Mouse (Mus musculus) MEL (cell line): Measurements from ENCODE around the gene Rora. TPM values are rescaled to one million over a fixed set of nuclear protein-coding genes. Genes with fewer than 3 reads are reported as not detected.

Source experiments
- DNase-seq: peaks from one replicate; pipeline ENCODE4 v3.0.0; 2011; ENCODE audit warnings: low read depth, low spot score
- H3K27ac ChIP-seq: 2 replicates; pipeline ENCODE4 v1.5.1; 2012; ENCODE audit warnings: low read depth, mild to moderate bottlenecking, control low read depth, low read length, moderate library complexity; ENCODE audit not compliant: control insufficient read depth
- H3K27me3 ChIP-seq, 2 experiments: fragments of 150-350 bp in 1 of 2; sonication (generic) in 1 of 2; 2 replicates each; pipeline ENCODE4 v1.6.1; 2012; ENCODE audit warnings: low read length in 2 of 2, mild to moderate bottlenecking in 2 of 2, improper control_type of control experiment in 1 of 2, moderate library complexity in 1 of 2; ENCODE audit not compliant: insufficient read depth in 2 of 2, control insufficient read depth in 1 of 2
- H3K36me3 ChIP-seq, 2 experiments: 2 replicates each; pipeline ENCODE4 v1.6.1; 2012 to 2014; ENCODE audit warnings: low read length in 2 of 2, improper control_type of control experiment in 1 of 2, inconsistent platforms in 1 of 2, mild to moderate bottlenecking in 1 of 2; ENCODE audit not compliant: insufficient read depth in 2 of 2, control insufficient read depth in 1 of 2
- H3K4me1 ChIP-seq, 2 experiments: fragments of 150-350 bp in 1 of 2; sonication (generic) in 1 of 2; 2 replicates each; pipeline ENCODE4 v1.6.1; 2012; ENCODE audit warnings: low read length in 2 of 2, improper control_type of control experiment in 1 of 2, mild to moderate bottlenecking in 1 of 2; ENCODE audit not compliant: insufficient read depth in 2 of 2, control insufficient read depth in 1 of 2
- H3K4me3 ChIP-seq, 2 experiments: fragments of 150-350 bp in 1 of 2; sonication (generic) in 1 of 2; 2 replicates each; pipeline ENCODE4 v1.5.1; 2012; ENCODE audit warnings: low read depth in 2 of 2, low read length in 2 of 2, mild to moderate bottlenecking in 2 of 2, moderate library complexity in 2 of 2, control low read depth in 1 of 2, improper control_type of control experiment in 1 of 2; ENCODE audit not compliant: control insufficient read depth in 1 of 2, insufficient read depth in 1 of 2
- H3K79me2 ChIP-seq: 2 replicates; pipeline ENCODE4 v1.6.1; 2012; ENCODE audit warnings: mild to moderate bottlenecking, low read length, moderate library complexity; ENCODE audit not compliant: control insufficient read depth, poor library complexity, insufficient read depth
- H3K9ac ChIP-seq: 2 replicates; pipeline ENCODE4 v1.6.1; 2012; ENCODE audit warnings: low read depth, mild to moderate bottlenecking, control low read depth, low read length, moderate library complexity; ENCODE audit not compliant: control insufficient read depth, poor library complexity, severe bottlenecking
- H3K9me3 ChIP-seq: fragments of 150-350 bp; sonication (generic); replicated peaks from 2 replicates; pipeline ENCODE4 v1.6.1; 2012; ENCODE audit warnings: mild to moderate bottlenecking, low read length, improper control_type of control experiment, moderate library complexity; ENCODE audit not compliant: insufficient read depth
- CHD1 ChIP-seq: IDR thresholded peaks from 2 replicates; pipeline ENCODE4 v1.6.1; 2012; ENCODE audit warnings: low read depth, mild to moderate bottlenecking, inconsistent platforms, low read length, improper control_type of control experiment
- CTCF ChIP-seq, 3 experiments: IDR thresholded peaks in 2 of 3; conservative IDR thresholded peaks in 1 of 3; 2 replicates each; pipeline ENCODE4 v1.5.1; 2011 to 2012; ENCODE audit warnings: low read length in 3 of 3, low read depth in 2 of 3, mild to moderate bottlenecking in 2 of 3, improper control_type of control experiment in 1 of 3, inconsistent platforms in 1 of 3, mixed read lengths in 1 of 3, moderate library complexity in 1 of 3; ENCODE audit not compliant: control insufficient read depth in 1 of 3, insufficient read depth in 1 of 3, poor library complexity in 1 of 3, severe bottlenecking in 1 of 3
- E2F4 ChIP-seq: IDR thresholded peaks from 2 replicates; pipeline ENCODE4 v1.6.1; 2011; ENCODE audit warnings: low read depth, low read length, improper control_type of control experiment, borderline replicate concordance
- ELF1 ChIP-seq: IDR thresholded peaks from 2 replicates; pipeline ENCODE4 v1.6.1; 2014; ENCODE audit warnings: low read depth, mild to moderate bottlenecking, inconsistent platforms, low read length, improper control_type of control experiment, moderate library complexity
- EP300 ChIP-seq, 2 experiments: IDR thresholded peaks; 2 replicates each; pipeline ENCODE4 v1.6.1; 2011; ENCODE audit warnings: improper control_type of control experiment in 2 of 2, low read length in 2 of 2, low read depth in 1 of 2, mild to moderate bottlenecking in 1 of 2
- GABPA ChIP-seq: IDR thresholded peaks from 2 replicates; pipeline ENCODE4 v1.6.1; 2012; ENCODE audit warnings: low read depth, mild to moderate bottlenecking, inconsistent platforms, low read length, improper control_type of control experiment, moderate library complexity
- GATA1 ChIP-seq: IDR thresholded peaks from 2 replicates; pipeline ENCODE4 v1.6.1; 2011; ENCODE audit warnings: low read depth, low read length, improper control_type of control experiment
- HCFC1 ChIP-seq: IDR thresholded peaks from 2 replicates; pipeline ENCODE4 v1.6.1; 2012; ENCODE audit warnings: low read depth, mild to moderate bottlenecking, inconsistent platforms, low read length, improper control_type of control experiment, moderate library complexity
- KAT2A ChIP-seq: conservative IDR thresholded peaks from 2 replicates; pipeline ENCODE4 v1.6.1; 2012; ENCODE audit warnings: low read depth, low read length, improper control_type of control experiment, inconsistent platforms
- MAFK ChIP-seq: IDR thresholded peaks from 2 replicates; pipeline ENCODE4 v1.6.1; 2011; ENCODE audit warnings: low read depth, mild to moderate bottlenecking, low read length, improper control_type of control experiment, borderline replicate concordance
- MAX ChIP-seq: IDR thresholded peaks from 2 replicates; pipeline ENCODE4 v1.6.1; 2011; ENCODE audit warnings: low read length, improper control_type of control experiment
- MAZ ChIP-seq: IDR thresholded peaks from 2 replicates; pipeline ENCODE4 v1.6.1; 2012; ENCODE audit warnings: low read depth, mild to moderate bottlenecking, inconsistent platforms, low read length, improper control_type of control experiment
- MEF2A ChIP-seq: IDR thresholded peaks from 2 replicates; pipeline ENCODE4 v1.6.1; 2014; ENCODE audit warnings: low read depth, mild to moderate bottlenecking, inconsistent platforms, low read length, improper control_type of control experiment; ENCODE audit not compliant: poor library complexity, insufficient replicate concordance, severe bottlenecking; ENCODE audit errors: extremely low read depth
- NRF1 ChIP-seq: IDR thresholded peaks from 2 replicates; pipeline ENCODE4 v1.6.1; 2014; ENCODE audit warnings: low read depth, mild to moderate bottlenecking, inconsistent platforms, low read length, improper control_type of control experiment, moderate library complexity; ENCODE audit not compliant: poor library complexity, insufficient read depth, severe bottlenecking
- POLR2A ChIP-seq, 2 experiments: IDR thresholded peaks; 2 replicates each; pipeline ENCODE4 v1.6.1; 2011 to 2012; ENCODE audit warnings: low read length in 2 of 2, mild to moderate bottlenecking in 2 of 2, control low read depth in 1 of 2, improper control_type of control experiment in 1 of 2, low read depth in 1 of 2, moderate library complexity in 1 of 2; ENCODE audit not compliant: control insufficient read depth in 1 of 2, insufficient read depth in 1 of 2, poor library complexity in 1 of 2
- RAD21 ChIP-seq: IDR thresholded peaks from 2 replicates; pipeline ENCODE4 v1.6.1; 2011; ENCODE audit warnings: mild to moderate bottlenecking, low read depth, low read length, improper control_type of control experiment
- RCOR1 ChIP-seq: IDR thresholded peaks from 2 replicates; pipeline ENCODE4 v1.6.1; 2012; ENCODE audit warnings: low read depth, mild to moderate bottlenecking, inconsistent platforms, low read length, improper control_type of control experiment
- SIN3A ChIP-seq: IDR thresholded peaks from 2 replicates; pipeline ENCODE4 v1.6.1; 2012; ENCODE audit warnings: low read length, improper control_type of control experiment, inconsistent platforms
- SMC3 ChIP-seq: IDR thresholded peaks from 2 replicates; pipeline ENCODE4 v1.6.1; 2011; ENCODE audit warnings: low read depth, low read length, improper control_type of control experiment
- TAL1 ChIP-seq: IDR thresholded peaks from 2 replicates; pipeline ENCODE4 v1.6.1; 2012; ENCODE audit warnings: mild to moderate bottlenecking, inconsistent platforms, low read length, moderate library complexity, mixed read lengths
- TBP ChIP-seq: IDR thresholded peaks from 2 replicates; pipeline ENCODE4 v1.8.0; 2011; ENCODE audit warnings: low read depth, low read length, improper control_type of control experiment
- UBTF ChIP-seq: IDR thresholded peaks from 2 replicates; pipeline ENCODE4 v1.6.1; 2012; ENCODE audit warnings: low read depth, mild to moderate bottlenecking, inconsistent platforms, low read length, improper control_type of control experiment, moderate library complexity, borderline replicate concordance; ENCODE audit not compliant: insufficient read depth
- ZC3H11A ChIP-seq: IDR thresholded peaks from 2 replicates; pipeline ENCODE4 v1.6.1; 2012; ENCODE audit warnings: low read depth, mild to moderate bottlenecking, inconsistent platforms, low read length, improper control_type of control experiment
- ZMIZ1 ChIP-seq: IDR thresholded peaks from 2 replicates; pipeline ENCODE4 v1.6.1; 2012; ENCODE audit warnings: low read depth, mild to moderate bottlenecking, inconsistent platforms, low read length, improper control_type of control experiment, moderate library complexity
- polyA plus RNA-seq, 2 experiments: library from polyadenylated mRNA; stranded (reverse) in 1 of 2; unstranded in 1 of 2; fragments of >175 nt in 1 of 2; fragments of >200 nt in 1 of 2; gene quantifications; 2 replicates each; pipeline versions ENCODE4 v1.2.1 to v1.2.4; 2012; ENCODE audit warnings: low replicate concordance in 2 of 2, low read depth in 1 of 2; ENCODE audit not compliant: insufficient read length in 2 of 2, insufficient read depth in 1 of 2, missing spikeins in 1 of 2
- total RNA-seq: library from RNA; depleted of rRNA; stranded (reverse); fragments of 300-350 nt; gene quantifications from 2 replicates; pipeline ENCODE4 v1.2.3, GENCODE M21; 2012

Rora gene
- total and polyA plus RNA-seq, 3 experiments: not detected

DNA sequence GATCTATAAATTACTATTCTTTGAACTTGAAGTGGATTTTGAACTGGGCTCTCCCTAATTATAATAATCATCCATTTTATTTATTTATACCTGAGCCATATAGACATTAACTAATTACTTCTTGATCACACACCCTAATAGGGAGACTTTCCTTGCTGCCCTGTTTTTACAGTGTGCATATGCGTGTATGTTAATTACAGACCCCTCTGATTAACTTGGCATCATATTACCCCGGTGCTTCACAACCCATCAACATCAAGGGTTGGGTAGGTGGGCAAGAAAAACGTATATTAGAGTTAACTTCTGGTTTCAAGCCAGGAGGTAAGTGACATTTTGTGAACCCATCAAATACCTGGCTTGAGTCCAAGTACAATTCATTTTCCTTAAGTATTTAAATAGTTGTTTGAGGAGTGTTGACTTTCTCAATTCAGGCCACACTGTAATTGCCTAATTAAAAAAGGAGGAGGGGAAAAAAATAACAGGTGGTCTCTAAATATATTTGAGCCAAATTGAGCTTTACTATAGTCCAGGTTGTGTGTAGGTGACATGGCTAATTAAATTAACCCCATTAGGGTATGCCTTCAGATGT, 664.0 kb downstream of the Rora start:
- TF ChIP-seq RCOR1 (no peak), MEF2A (no peak), RAD21 (no peak), GATA1 (no peak), CTCF (IDR thresholded peaks at IDR 0.05 in 2 of 3, conservative IDR thresholded peaks at IDR 0.05 in 1 of 3; ENCODE audit: control insufficient read depth in 1 of 3, insufficient read depth in 1 of 3, low read depth in 2 of 3, low read length in 3 of 3, poor library complexity in 1 of 3, severe bottlenecking in 1 of 3) (no peak), CHD1 (no peak), EP300 (IDR thresholded peaks at IDR 0.05; ENCODE audit: low read depth in 1 of 2, low read length in 2 of 2) (no peak), MAFK (no peak)
- no peaks in the 10 kb centered on the region for H3K27me3 ChIP-seq
- no peak overlapping the region for H3K27ac ChIP-seq
- H3K9me3 ChIP-seq: no peaks in the 10 kb centered on the region
- DNase-seq: no peak
- H3K36me3 ChIP-seq: no peaks in the 10 kb centered on the region
- H3K79me2 ChIP-seq: no peaks in the 10 kb centered on the region
- no peak overlapping the region for H3K9ac ChIP-seq
- no peak overlapping the region for H3K4me3 ChIP-seq
- no peaks in the 10 kb centered on the region for H3K4me1 ChIP-seq

DNA sequence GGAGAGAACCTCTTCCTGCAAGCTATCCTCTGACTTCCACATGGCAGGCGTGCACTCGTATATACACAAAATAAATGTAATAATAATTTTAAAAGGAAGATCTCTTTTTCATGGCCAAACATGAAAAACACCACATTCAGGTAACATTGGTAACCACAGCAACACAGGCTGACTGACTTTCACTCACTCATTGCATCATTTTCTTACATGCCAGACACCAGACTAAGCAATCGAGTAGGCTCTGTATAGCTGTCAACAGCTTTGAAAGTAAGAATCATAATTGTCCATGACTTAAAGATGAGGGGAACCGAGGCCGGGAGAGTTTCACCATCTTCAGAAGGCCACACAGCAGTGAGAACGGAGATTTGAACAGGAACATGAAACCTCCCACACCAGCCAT, 665.8 kb downstream of the Rora start:
- TF ChIP-seq MAX: no peak
- TF ChIP-seq ZMIZ1: no peak
- no peak for TF ChIP-seq MAFK
- no peak for TF ChIP-seq RCOR1
- no peak for TF ChIP-seq HCFC1
- TF ChIP-seq CTCF (IDR thresholded peaks at IDR 0.05 in 2 of 3, conservative IDR thresholded peaks at IDR 0.05 in 1 of 3; ENCODE audit: control insufficient read depth in 1 of 3, insufficient read depth in 1 of 3, low read depth in 2 of 3, low read length in 3 of 3, poor library complexity in 1 of 3, severe bottlenecking in 1 of 3): no peak
- TF ChIP-seq TBP: no peak
- no peak for TF ChIP-seq ZC3H11A
- no peak for TF ChIP-seq SIN3A
- TF ChIP-seq ELF1: no peak
- TF ChIP-seq POLR2A (IDR thresholded peaks at IDR 0.05; ENCODE audit: control insufficient read depth in 1 of 2, insufficient read depth in 1 of 2, low read depth in 1 of 2, low read length in 2 of 2, poor library complexity in 1 of 2): no peak
- no peak for TF ChIP-seq KAT2A
- no peak for TF ChIP-seq MAZ
- no peak for TF ChIP-seq NRF1
- TF ChIP-seq TAL1: no peak
- TF ChIP-seq UBTF: no peak
- no peak for TF ChIP-seq SMC3
- TF ChIP-seq GABPA: no peak
- no peak for TF ChIP-seq E2F4
- no peak for DNase-seq
- H3K36me3 ChIP-seq: no peaks in the 10 kb centered on the region

More for the DNA sequence above, 665.8 kb downstream of the Rora start:
- H3K9me3 ChIP-seq: no peaks in the 10 kb centered on the region
- H3K4me3 ChIP-seq: no peak overlapping the region
- H3K9ac ChIP-seq: no peak overlapping the region
- no peaks in the 10 kb centered on the region for H3K27me3 ChIP-seq
- no peaks in the 10 kb centered on the region for H3K4me1 ChIP-seq
- H3K27ac ChIP-seq: no peak overlapping the region
- H3K79me2 ChIP-seq: no peaks in the 10 kb centered on the region
